Mouse (Mus musculus): Measurements from ENCODE around the gene Olfr826. TPM values are rescaled to one million over a fixed set of nuclear protein-coding genes. Genes with fewer than 3 reads are reported as not detected.
A peak's percentile ranks its signal among the peaks of the same experiment; 100 is the strongest.

The Olfr826 gene
- total RNA-seq (2012; rRNA removed) (not detected in 2 replicates), polyA plus RNA-seq (2012; ENCODE audit: insufficient read depth in 1 of 2, insufficient read length in 2 of 2, low read depth in 1 of 2, low replicate concordance in 2 of 2, missing spikeins in 1 of 2) (not detected)

DNA sequence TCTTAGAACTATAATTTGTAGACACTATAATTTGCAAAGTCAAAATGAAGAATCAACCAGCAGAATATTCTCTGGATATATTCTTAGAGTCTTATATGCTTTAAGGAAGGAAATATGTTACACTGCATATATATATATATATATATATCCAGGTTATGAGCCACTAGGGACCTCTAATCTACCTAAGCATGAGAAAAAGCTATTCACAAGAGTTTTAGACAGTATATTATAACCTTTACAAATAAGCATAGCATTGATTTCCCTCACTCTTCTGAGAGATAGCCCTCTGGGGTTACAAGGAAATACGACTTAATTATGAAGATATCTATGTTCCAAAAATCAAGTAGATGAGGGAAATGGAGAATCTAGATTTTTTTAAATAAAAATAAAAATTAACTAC, at the start of gene Olfr826:
Gene Olfr826, minus strand, starts transcription at position 101 of the 400 bp plus-strand sequence.
- H3K79me2 ChIP-seq (ENCODE audit: control insufficient read depth, insufficient read depth, low read length, poor library complexity) = no peaks in the 10 kb centered on the region
- no peaks in the 10 kb centered on the region; a peak in 1 of 4 replicates for H3K4me1 ChIP-seq (ENCODE audit: control insufficient read depth in 1 of 2, insufficient read depth in 2 of 2, low read length in 2 of 2)
- no peaks in the 10 kb centered on the region for H3K27me3 ChIP-seq (ENCODE audit: control insufficient read depth in 1 of 2, insufficient read depth in 2 of 2, low read length in 2 of 2)
- no peaks in the 10 kb centered on the region for H3K9me3 ChIP-seq (replicated peaks; ENCODE audit: insufficient read depth, low read length)
- no peak for TF ChIP-seq BHLHE40 (IDR thresholded peaks at IDR 0.05; ENCODE audit: borderline replicate concordance, low read depth, low read length)
- no peak for DNase-seq (ENCODE audit: low read depth, low spot score)
- H3K27ac ChIP-seq (ENCODE audit: control insufficient read depth, low read depth, low read length) = no peak within 1 kb of the TSS
- no peak within 1 kb of the TSS for H3K9ac ChIP-seq (ENCODE audit: control insufficient read depth, low read depth, low read length, poor library complexity, severe bottlenecking)
- H3K36me3 ChIP-seq (ENCODE audit: control insufficient read depth in 1 of 2, insufficient read depth in 2 of 2, low read length in 2 of 2) = no peaks in the 10 kb centered on the region
- no peak within 1 kb of the TSS for H3K4me3 ChIP-seq (ENCODE audit: control insufficient read depth in 1 of 2, insufficient read depth in 1 of 2, low read depth in 2 of 2, low read length in 2 of 2)

DNA sequence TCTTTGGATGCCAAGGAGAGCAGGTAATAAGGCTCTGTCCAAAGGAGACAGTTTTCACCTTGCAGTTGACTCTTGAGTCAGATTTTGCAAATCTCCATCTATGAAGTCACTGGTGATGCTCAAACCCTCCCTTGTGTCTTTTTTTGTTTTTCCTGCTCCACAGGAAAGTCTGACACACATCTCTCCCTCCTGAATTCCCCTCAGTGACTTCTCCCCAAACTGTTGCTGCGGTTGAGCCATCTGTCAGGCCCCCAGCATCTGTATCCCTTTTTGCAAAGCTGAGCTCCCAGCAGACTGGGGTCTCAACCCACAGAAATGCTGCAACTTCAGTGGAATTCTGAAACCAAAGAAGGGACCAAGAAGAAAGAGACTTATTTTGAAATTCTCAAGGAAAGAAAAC, 48.1 kb upstream of the Olfr826 start:
- Histone ChIP-seq H3K79me2 (ENCODE audit: control insufficient read depth, insufficient read depth, low read length, poor library complexity) (no peaks in the 10 kb centered on the region), H3K36me3 (ENCODE audit: control insufficient read depth in 1 of 2, insufficient read depth in 2 of 2, low read length in 2 of 2) (no peaks in the 10 kb centered on the region), H3K4me3 (ENCODE audit: control insufficient read depth in 1 of 2, insufficient read depth in 1 of 2, low read depth in 2 of 2, low read length in 2 of 2) (no peak overlapping the region), H3K27me3 (ENCODE audit: control insufficient read depth in 1 of 2, insufficient read depth in 2 of 2, low read length in 2 of 2) (peaks cover 0 to 6% of the 10 kb centered on the region in 2 experiments; a peak in 1 of 4 replicates), H3K27ac (ENCODE audit: control insufficient read depth, low read depth, low read length) (no peak overlapping the region), H3K9ac (ENCODE audit: control insufficient read depth, low read depth, low read length, poor library complexity, severe bottlenecking) (no peak overlapping the region), H3K4me1 (ENCODE audit: control insufficient read depth in 1 of 2, insufficient read depth in 2 of 2, low read length in 2 of 2) (no peaks in the 10 kb centered on the region), H3K9me3 (replicated peaks; ENCODE audit: insufficient read depth, low read length) (no peaks in the 10 kb centered on the region)
- no peak for TF ChIP-seq MYB (IDR thresholded peaks at IDR 0.05; ENCODE audit: low read depth, low read length)
- no peak for TF ChIP-seq SMC3 (IDR thresholded peaks at IDR 0.05; ENCODE audit: low read depth, low read length)
- TF ChIP-seq ZMIZ1 (IDR thresholded peaks at IDR 0.05; ENCODE audit: low read depth, low read length) = no peak
- no peak for TF ChIP-seq TAL1 (IDR thresholded peaks at IDR 0.05; ENCODE audit: low read length)
- TF ChIP-seq POLR2A (IDR thresholded peaks at IDR 0.05; ENCODE audit: control insufficient read depth in 1 of 2, insufficient read depth in 1 of 2, low read depth in 1 of 2, low read length in 2 of 2, poor library complexity in 1 of 2) = no peak
- TF ChIP-seq NELFE (IDR thresholded peaks at IDR 0.05; ENCODE audit: low read depth, low read length) = no peak
- no peak for DNase-seq (ENCODE audit: low read depth, low spot score)

DNA sequence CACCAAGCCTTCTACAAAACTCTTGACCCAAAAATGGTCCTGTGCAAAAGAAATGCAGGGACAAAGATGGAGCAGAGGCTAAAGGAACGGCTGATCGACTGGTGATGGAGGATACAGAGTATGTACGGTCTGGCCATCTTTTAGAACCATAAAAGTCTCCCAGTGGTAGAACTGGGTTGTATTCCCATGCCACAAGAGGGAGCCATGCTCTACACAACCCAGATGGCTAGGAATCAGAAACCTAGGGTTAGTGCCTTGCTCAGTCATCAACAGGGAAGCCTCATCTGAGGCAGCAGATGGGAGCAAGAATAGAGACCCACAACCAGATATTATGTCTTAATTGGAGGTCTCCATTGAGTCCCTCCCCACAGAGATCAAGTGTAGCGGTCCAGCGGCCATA, 45.6 kb upstream of the Olfr826 start:
- no peaks in the 10 kb centered on the region for H3K4me1 ChIP-seq (ENCODE audit: control insufficient read depth in 1 of 2, insufficient read depth in 2 of 2, low read length in 2 of 2)
- no peaks in the 10 kb centered on the region for H3K79me2 ChIP-seq (ENCODE audit: control insufficient read depth, insufficient read depth, low read length, poor library complexity)
- H3K9ac ChIP-seq (ENCODE audit: control insufficient read depth, low read depth, low read length, poor library complexity, severe bottlenecking) = no peak overlapping the region
- no peak for TF ChIP-seq USF2 (IDR thresholded peaks at IDR 0.05; ENCODE audit: borderline replicate concordance in 1 of 2, insufficient read depth in 1 of 2, low read depth in 1 of 2, low read length in 2 of 2)
- no peak for TF ChIP-seq RCOR1 (IDR thresholded peaks at IDR 0.05; ENCODE audit: low read depth, low read length)
- no peak for TF ChIP-seq KAT2A (conservative IDR thresholded peaks at IDR 0.05; ENCODE audit: low read depth, low read length)
- no peak for TF ChIP-seq BHLHE40 (IDR thresholded peaks at IDR 0.05; ENCODE audit: borderline replicate concordance, low read depth, low read length)
- TF ChIP-seq MAFK (IDR thresholded peaks at IDR 0.05; ENCODE audit: borderline replicate concordance, low read depth, low read length) = no peak
- no peak for TF ChIP-seq CHD2 (IDR thresholded peaks at IDR 0.05; ENCODE audit: low read length)
- no peak for TF ChIP-seq TBP (IDR thresholded peaks at IDR 0.05; ENCODE audit: low read depth, low read length)
- TF ChIP-seq JUND (IDR thresholded peaks at IDR 0.05; ENCODE audit: low read depth, low read length) = no peak
- TF ChIP-seq CHD1 (IDR thresholded peaks at IDR 0.05; ENCODE audit: low read depth, low read length) = no peak
- peak; percentile 33 to 57 (median 36); a peak in 5 of 6 replicates for TF ChIP-seq CTCF (IDR thresholded peaks at IDR 0.05 in 2 of 3, conservative IDR thresholded peaks at IDR 0.05 in 1 of 3; ENCODE audit: control insufficient read depth in 1 of 3, insufficient read depth in 1 of 3, low read depth in 2 of 3, low read length in 3 of 3, poor library complexity in 1 of 3, severe bottlenecking in 1 of 3)
- no peak for TF ChIP-seq GATA1 (IDR thresholded peaks at IDR 0.05; ENCODE audit: low read depth, low read length)
- no peak for TF ChIP-seq GABPA (IDR thresholded peaks at IDR 0.05; ENCODE audit: low read depth, low read length)
- peak; percentile 47 for TF ChIP-seq RAD21 (IDR thresholded peaks at IDR 0.05; ENCODE audit: low read depth, low read length)
- TF ChIP-seq SMC3 (IDR thresholded peaks at IDR 0.05; ENCODE audit: low read depth, low read length) = peak; percentile 51
- no peak for TF ChIP-seq NELFE (IDR thresholded peaks at IDR 0.05; ENCODE audit: low read depth, low read length)
- H3K27me3 ChIP-seq (ENCODE audit: control insufficient read depth in 1 of 2, insufficient read depth in 2 of 2, low read length in 2 of 2) = peaks cover 0 to 2% of the 10 kb centered on the region in 2 experiments; a peak in 2 of 4 replicates
- peak; percentile 32 for DNase-seq (ENCODE audit: low read depth, low spot score)
- no peaks in the 10 kb centered on the region for H3K36me3 ChIP-seq (ENCODE audit: control insufficient read depth in 1 of 2, insufficient read depth in 2 of 2, low read length in 2 of 2)
- H3K4me3 ChIP-seq (ENCODE audit: control insufficient read depth in 1 of 2, insufficient read depth in 1 of 2, low read depth in 2 of 2, low read length in 2 of 2) = no peak overlapping the region
- H3K9me3 ChIP-seq (replicated peaks; ENCODE audit: insufficient read depth, low read length) = no peaks in the 10 kb centered on the region
- H3K27ac ChIP-seq (ENCODE audit: control insufficient read depth, low read depth, low read length) = no peak overlapping the region
